Mouse (Mus musculus) megakaryocyte, embryonic 14.5 days (primary cell): ENCODE measurements around the gene Spryd3. TPM values are rescaled to one million over a fixed set of nuclear protein-coding genes. Genes with fewer than 3 reads are reported as not detected.
A peak's percentile ranks its signal among the peaks of the same experiment; 100 is the strongest.

ENCODE experiments used
- H3K27me3 ChIP-seq: replicated peaks from 2 replicates; pipeline ENCODE3; 2012; ENCODE audit warnings: inconsistent platforms
- H3K36me3 ChIP-seq: replicated peaks from 2 replicates; pipeline ENCODE3; 2012; ENCODE audit warnings: low read length, inconsistent platforms, mixed read lengths
- H3K4me1 ChIP-seq: 2 replicates; pipeline ENCODE4 v1.6.1; 2012; ENCODE audit warnings: inconsistent platforms
- H3K4me3 ChIP-seq: replicated peaks from 2 replicates; pipeline ENCODE3; 2012; ENCODE audit warnings: moderate library complexity, mild to moderate bottlenecking, inconsistent platforms
- H3K9me3 ChIP-seq: 2 replicates; pipeline ENCODE4 v1.6.1; 2012; ENCODE audit warnings: inconsistent platforms
- FLI1 ChIP-seq: IDR thresholded peaks from 2 replicates; pipeline ENCODE4 v1.6.1; 2012; ENCODE audit warnings: low read length, inconsistent platforms, mixed read lengths
- GATA1 ChIP-seq: IDR thresholded peaks from 3 replicates; pipeline ENCODE4 v1.6.1; 2012; ENCODE audit warnings: mixed read lengths, low read length, inconsistent platforms, borderline replicate concordance
- polyA plus RNA-seq: library from polyadenylated mRNA; stranded (reverse); fragments of >175 nt; gene quantifications from 2 replicates; pipeline ENCODE4 v1.2.3, GENCODE M21; 2012; ENCODE audit warnings: low replicate concordance; ENCODE audit not compliant: insufficient read depth

Gene Spryd3
- polyA plus RNA-seq, 1 experiment, result 25.9 TPM

GRCm38 (mm10) chr15:102100161-102100981, 35.7 kb downstream of the Spryd3 start, which contains the start of gene Tns2:
Gene Tns2 (plus strand): TSS chr15:102100413.
- Histone ChIP-seq H3K36me3 (peaks cover 28% of the 10 kb centered on the region), H3K9me3 (no peaks in the 10 kb centered on the region), H3K27me3 (peaks cover 47% of the 10 kb centered on the region), H3K4me3 (peak within 1 kb of the TSS; percentile 91), H3K4me1 (peaks cover 90% of the 10 kb centered on the region)
- TF ChIP-seq FLI1, result no peak

- Histone ChIP-seq H3K27me3 (peaks cover 44% of the 10 kb centered on the region), H3K4me3 (peak overlapping the region; percentile 91), H3K36me3 (peaks cover 34% of the 10 kb centered on the region), H3K4me1 (peaks cover 89% of the 10 kb centered on the region), H3K9me3 (no peaks in the 10 kb centered on the region)
- TF ChIP-seq GATA1 (no peak), FLI1 (no peak)
Measured at GRCm38 (mm10) chr15:102099771-102100160, 36.3 kb downstream of the Spryd3 start.

- H3K4me3 ChIP-seq, result peak overlapping the region; percentile 91
- peaks cover 40% of the 10 kb centered on the region for H3K27me3 ChIP-seq
- TF ChIP-seq GATA1, result no peak
- TF ChIP-seq FLI1, result no peak
- no peaks in the 10 kb centered on the region for H3K9me3 ChIP-seq
- H3K36me3 ChIP-seq, result peaks cover 39% of the 10 kb centered on the region
- H3K4me1 ChIP-seq, result peaks cover 85% of the 10 kb centered on the region
Measured at GRCm38 (mm10) chr15:102099260-102099659, 36.8 kb downstream of the Spryd3 start.

GRCm38 (mm10) chr15:102097991-102098555, 38.0 kb downstream of the Spryd3 start:
- Histone ChIP-seq H3K9me3 (no peaks in the 10 kb centered on the region), H3K4me3 (no peak overlapping the region), H3K36me3 (peaks cover 51% of the 10 kb centered on the region), H3K27me3 (peaks cover 28% of the 10 kb centered on the region), H3K4me1 (peaks cover 73% of the 10 kb centered on the region)
- no peak for TF ChIP-seq FLI1
- no peak for TF ChIP-seq GATA1

GRCm38 (mm10) chr15:102097147-102097915, 38.7 kb downstream of the Spryd3 start:
- Histone ChIP-seq H3K9me3 (no peaks in the 10 kb centered on the region), H3K4me3 (no peak overlapping the region), H3K36me3 (peaks cover 58% of the 10 kb centered on the region), H3K27me3 (peaks cover 22% of the 10 kb centered on the region), H3K4me1 (peaks cover 71% of the 10 kb centered on the region)
- no peak for TF ChIP-seq FLI1
- no peak for TF ChIP-seq GATA1

DNA sequence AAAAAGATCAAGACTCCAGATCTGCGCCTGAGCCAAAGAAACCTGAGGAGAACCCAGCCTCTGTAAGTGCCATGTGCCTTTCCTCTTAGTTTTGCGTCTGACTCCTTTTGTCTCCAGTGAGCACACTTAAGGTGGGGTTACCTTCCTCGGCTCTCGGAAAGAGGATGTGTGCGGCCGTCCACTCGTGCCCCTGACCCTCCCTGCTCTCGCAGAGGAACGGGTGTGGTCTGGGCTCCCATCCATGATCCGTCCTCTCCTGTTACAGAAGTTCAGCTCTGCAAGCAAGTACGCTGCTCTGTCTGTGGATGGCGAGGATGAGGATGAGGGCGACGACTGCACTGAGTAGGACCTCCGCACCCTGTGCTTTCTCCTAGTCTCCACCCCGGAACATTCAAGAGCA, 41.0 kb downstream of the Spryd3 start:
- Histone ChIP-seq H3K36me3 (peaks cover 82% of the 10 kb centered on the region), H3K4me1 (peaks cover 64% of the 10 kb centered on the region), H3K9me3 (no peaks in the 10 kb centered on the region), H3K27me3 (peaks cover 6% of the 10 kb centered on the region), H3K4me3 (no peak overlapping the region)
- TF ChIP-seq GATA1, result no peak
- no peak for TF ChIP-seq FLI1

DNA sequence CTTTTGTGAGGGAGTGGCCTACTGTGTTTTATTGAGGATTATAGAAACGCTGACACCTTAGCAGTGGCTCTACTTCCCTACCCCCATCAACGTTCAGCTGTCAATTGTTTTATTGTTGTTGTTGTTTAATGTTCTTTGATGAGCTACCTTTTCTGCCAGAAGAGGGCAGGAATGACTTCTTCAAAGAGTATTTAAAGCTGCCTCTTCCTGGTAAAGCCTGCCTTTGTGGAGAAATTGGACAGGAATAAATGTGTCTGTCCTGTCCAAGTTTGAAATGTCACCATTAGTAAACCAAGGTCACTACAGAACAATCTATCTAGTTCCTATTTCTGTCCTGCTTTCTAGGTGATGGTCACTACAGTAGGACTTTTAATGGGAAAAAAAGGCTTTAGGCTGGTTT, 41.9 kb downstream of the Spryd3 start:
- no peak overlapping the region for H3K4me3 ChIP-seq
- H3K4me1 ChIP-seq, result peaks cover 63% of the 10 kb centered on the region
- peaks cover 90% of the 10 kb centered on the region for H3K36me3 ChIP-seq
- no peak for TF ChIP-seq GATA1
- TF ChIP-seq FLI1, result no peak
- no peaks in the 10 kb centered on the region for H3K9me3 ChIP-seq
- peaks cover 3% of the 10 kb centered on the region for H3K27me3 ChIP-seq

- H3K4me3 ChIP-seq, result no peak overlapping the region
- H3K36me3 ChIP-seq, result peaks cover 95% of the 10 kb centered on the region
- H3K9me3 ChIP-seq, result no peaks in the 10 kb centered on the region
- TF ChIP-seq GATA1 (no peak), FLI1 (no peak)
- peaks cover 57% of the 10 kb centered on the region for H3K4me1 ChIP-seq
- no peaks in the 10 kb centered on the region for H3K27me3 ChIP-seq
Measured at GRCm38 (mm10) chr15:102092222-102092621, 43.8 kb downstream of the Spryd3 start.

GRCm38 (mm10) chr15:102091688-102092087, 44.3 kb downstream of the Spryd3 start:
- TF ChIP-seq GATA1, result no peak
- TF ChIP-seq FLI1, result no peak
- no peaks in the 10 kb centered on the region for H3K27me3 ChIP-seq
- no peaks in the 10 kb centered on the region for H3K9me3 ChIP-seq
- H3K4me1 ChIP-seq, result peaks cover 54% of the 10 kb centered on the region
- H3K36me3 ChIP-seq, result peaks cover 99% of the 10 kb centered on the region
- no peak overlapping the region for H3K4me3 ChIP-seq
